Mouse (Mus musculus) CH12.LX (cell line): ENCODE measurements around the gene Bpifb2. TPM values are rescaled to one million over a fixed set of nuclear protein-coding genes. Genes with fewer than 3 reads are reported as not detected.

Experiments used
- DNase-seq: peaks from one replicate; pipeline ENCODE4 v3.0.0-alpha.2; 2013; ENCODE audit errors: extremely low read depth
- H3K27ac ChIP-seq: 2 replicates; pipeline ENCODE4 v1.5.1; 2012; ENCODE audit warnings: low read depth, mild to moderate bottlenecking, control low read depth, moderate library complexity; ENCODE audit not compliant: insufficient read depth
- H3K27me3 ChIP-seq: replicated peaks from 2 replicates; pipeline ENCODE3; 2012; ENCODE audit warnings: inconsistent platforms
- H3K36me3 ChIP-seq, 2 experiments: replicated peaks in 1 of 2; 2 replicates each; pipeline versions ENCODE3 to v1.6.1; 2012; ENCODE audit warnings: inconsistent platforms in 1 of 2, low read length in 1 of 2, mild to moderate bottlenecking in 1 of 2, mixed read lengths in 1 of 2, moderate library complexity in 1 of 2; ENCODE audit not compliant: control insufficient read depth in 1 of 2, insufficient read depth in 1 of 2
- H3K4me1 ChIP-seq, 2 experiments: 2 replicates each; pipeline ENCODE4 v1.6.1; 2012; ENCODE audit warnings: inconsistent platforms in 1 of 2, moderate library complexity in 1 of 2; ENCODE audit not compliant: insufficient read depth in 2 of 2, control insufficient read depth in 1 of 2
- H3K4me2 ChIP-seq: 2 replicates; pipeline ENCODE4 v1.6.1; 2012; ENCODE audit warnings: low read depth, mild to moderate bottlenecking, control low read depth; ENCODE audit not compliant: poor library complexity, insufficient read depth, severe bottlenecking
- H3K4me3 ChIP-seq, 3 experiments: fragments of 150-350 bp in 1 of 3; sonication (generic) in 1 of 3; replicated peaks in 1 of 3; 2 replicates each; pipeline versions ENCODE3 to v1.5.1; 2011 to 2012; ENCODE audit warnings: low read depth in 2 of 3, low read length in 2 of 3, mild to moderate bottlenecking in 2 of 3, moderate library complexity in 2 of 3, control low read depth in 1 of 3, improper control_type of control experiment in 1 of 3, inconsistent platforms in 1 of 3, mixed read lengths in 1 of 3; ENCODE audit not compliant: poor library complexity in 1 of 3
- H3K79me2 ChIP-seq: replicated peaks from 2 replicates; pipeline ENCODE4 v1.6.1; 2012; ENCODE audit warnings: mild to moderate bottlenecking, moderate library complexity; ENCODE audit not compliant: control insufficient read depth, poor library complexity, insufficient read depth, severe bottlenecking; ENCODE audit errors: extremely low read depth
- H3K9ac ChIP-seq: 2 replicates; pipeline ENCODE4 v1.6.1; 2012; ENCODE audit warnings: low read depth, mild to moderate bottlenecking, control low read depth, moderate library complexity; ENCODE audit not compliant: insufficient read depth
- H3K9me3 ChIP-seq: replicated peaks from 2 replicates; pipeline ENCODE3; 2012; ENCODE audit warnings: low read length, inconsistent platforms, mixed read lengths
- CHD1 ChIP-seq: IDR thresholded peaks from 2 replicates; pipeline ENCODE4 v1.6.1; 2012; ENCODE audit warnings: low read depth, low read length, improper control_type of control experiment, inconsistent platforms
- CHD2 ChIP-seq: IDR thresholded peaks from 2 replicates; pipeline ENCODE4 v1.6.1; 2011; ENCODE audit warnings: low read length, improper control_type of control experiment
- CTCF ChIP-seq, 2 experiments: IDR thresholded peaks in 1 of 2; conservative IDR thresholded peaks in 1 of 2; 2 replicates each; pipeline ENCODE4 v1.5.1; 2011 to 2012; ENCODE audit warnings: low read depth in 2 of 2, low read length in 2 of 2, improper control_type of control experiment in 1 of 2, inconsistent platforms in 1 of 2, mild to moderate bottlenecking in 1 of 2, moderate library complexity in 1 of 2
- E2F4 ChIP-seq: IDR thresholded peaks from 2 replicates; pipeline ENCODE4 v1.6.1; 2011; ENCODE audit warnings: low read depth, low read length, improper control_type of control experiment; ENCODE audit not compliant: insufficient replicate concordance
- GABPA ChIP-seq: IDR thresholded peaks from 2 replicates; pipeline ENCODE4 v1.6.1; 2012; ENCODE audit warnings: low read depth, low read length, improper control_type of control experiment, inconsistent platforms; ENCODE audit not compliant: insufficient replicate concordance
- HCFC1 ChIP-seq: IDR thresholded peaks from 2 replicates; pipeline ENCODE4 v1.6.1; 2012; ENCODE audit warnings: low read depth, mild to moderate bottlenecking, inconsistent platforms, low read length, improper control_type of control experiment
- IRF4 ChIP-seq: IDR thresholded peaks from 2 replicates; pipeline ENCODE4 v1.6.1; 2014; ENCODE audit warnings: low read depth, mild to moderate bottlenecking, inconsistent platforms, low read length, improper control_type of control experiment
- JUN ChIP-seq: IDR thresholded peaks from 2 replicates; pipeline ENCODE4 v1.6.1; 2011; ENCODE audit warnings: low read depth, mild to moderate bottlenecking, low read length, improper control_type of control experiment, moderate library complexity; ENCODE audit not compliant: insufficient read depth
- JUND ChIP-seq: conservative IDR thresholded peaks from 2 replicates; pipeline ENCODE4 v1.6.1; 2011; ENCODE audit warnings: low read depth, low read length, improper control_type of control experiment
- MAX ChIP-seq: IDR thresholded peaks from 2 replicates; pipeline ENCODE4 v1.6.1; 2011; ENCODE audit warnings: low read length, improper control_type of control experiment
- MEF2A ChIP-seq: IDR thresholded peaks from 2 replicates; pipeline ENCODE4 v1.6.1; 2014; ENCODE audit warnings: low read depth, mild to moderate bottlenecking, inconsistent platforms, low read length, improper control_type of control experiment, borderline replicate concordance
- MXI1 ChIP-seq: IDR thresholded peaks from 2 replicates; pipeline ENCODE4 v1.6.1; 2011; ENCODE audit warnings: mild to moderate bottlenecking, low read depth, low read length, improper control_type of control experiment
- MYC ChIP-seq: IDR thresholded peaks from 2 replicates; pipeline ENCODE4 v1.6.1; 2011; ENCODE audit warnings: low read depth, mild to moderate bottlenecking, improper control_type of control experiment, low read length
- NELFE ChIP-seq: IDR thresholded peaks from 2 replicates; pipeline ENCODE4 v1.6.1; 2011; ENCODE audit warnings: low read depth, low read length, improper control_type of control experiment
- POLR2AphosphoS2 ChIP-seq: IDR thresholded peaks from 2 replicates; pipeline ENCODE4 v1.6.1; 2011; ENCODE audit warnings: low read depth, low read length, improper control_type of control experiment
- RAD21 ChIP-seq: IDR thresholded peaks from 2 replicates; pipeline ENCODE4 v1.6.1; 2011; ENCODE audit warnings: low read depth, mild to moderate bottlenecking, low read length, improper control_type of control experiment, moderate library complexity
- RCOR1 ChIP-seq: conservative IDR thresholded peaks from 2 replicates; pipeline ENCODE4 v1.6.1; 2012; ENCODE audit warnings: low read depth, mild to moderate bottlenecking, inconsistent platforms, low read length, improper control_type of control experiment
- TCF12 ChIP-seq: IDR thresholded peaks from 2 replicates; pipeline ENCODE4 v1.6.1; 2014; ENCODE audit warnings: low read depth, mild to moderate bottlenecking, inconsistent platforms, low read length, improper control_type of control experiment
- UBTF ChIP-seq: IDR thresholded peaks from 2 replicates; pipeline ENCODE4 v1.6.1; 2012; ENCODE audit warnings: low read depth, mild to moderate bottlenecking, inconsistent platforms, low read length, improper control_type of control experiment, moderate library complexity
- ZMIZ1 ChIP-seq: IDR thresholded peaks from 2 replicates; pipeline ENCODE4 v1.6.1; 2012; ENCODE audit warnings: low read depth, mild to moderate bottlenecking, inconsistent platforms, low read length, improper control_type of control experiment
- dilution Hi-C: fragments of 300-500 bp; cut with MboI; formaldehyde crosslinking; loops from 2 replicates; pipeline ENCODE4 v1.14.3; 2020; ENCODE audit warnings: low sequenced_read_pairs; ENCODE audit not compliant: extremely low pct_unique_long_range_greater_than_20kb, extremely low pct_ligation_motif_present
- in situ Hi-C: fragments of 300-500 bp; cut with MboI; formaldehyde crosslinking; loops from 3 replicates; pipeline ENCODE4 v1.14.3; 2019; ENCODE audit warnings: low sequenced_read_pairs, low pct_ligation_motif_present, low pct_unique_long_range_greater_than_20kb, mixed read lengths
- polyA plus RNA-seq: library from polyadenylated mRNA; unstranded; fragments of >175 nt; gene quantifications from 2 replicates; pipeline ENCODE4 v1.2.1, GENCODE M21; 2012; ENCODE audit warnings: low read depth; ENCODE audit not compliant: insufficient read length
- total RNA-seq, 2 experiments: library from RNA; depleted of rRNA; stranded (reverse); fragments of 300-350 nt in 1 of 2; fragments of >200 nt in 1 of 2; gene quantifications; 2 replicates each; pipeline ENCODE4 v1.2.3; 2012 to 2014

The Bpifb2 gene
- total and polyA plus RNA-seq, 3 experiments, result not detected

GRCm38 (mm10) chr2:153906626-153907025, 31.8 kb downstream of the Bpifb2 start:
- TF ChIP-seq CTCF (conservative IDR thresholded peaks at IDR 0.05 in 1 of 2, IDR thresholded peaks at IDR 0.05 in 1 of 2; ENCODE audit: low read depth in 2 of 2, low read length in 2 of 2) (0 out of 4 replicates have a peak, but pooled peaks of 1 of the 2 experiments have one; percentile 0), IRF4 (no peak)
- Histone ChIP-seq H3K79me2 (no peaks in the 10 kb centered on the region), H3K36me3 (no peaks in the 10 kb centered on the region), H3K4me1 (no peaks in the 10 kb centered on the region), H3K27ac (no peak overlapping the region), H3K9me3 (no peaks in the 10 kb centered on the region), H3K4me3 (no peak overlapping the region), H3K9ac (no peak overlapping the region), H3K27me3 (peaks cover 99% of the 10 kb centered on the region), H3K4me2 (no peak overlapping the region)
- dilution Hi-C loops (no loop called here), in situ Hi-C loops (no loop called here)
- DNase-seq, result no peak

GRCm38 (mm10) chr2:153914151-153914550, 39.3 kb downstream of the Bpifb2 start:
- H3K9ac ChIP-seq, result no peak overlapping the region

GRCm38 (mm10) chr2:153917930-153918329, 43.1 kb downstream of the Bpifb2 start, which contains the start of gene Bpifb3:
Gene Bpifb3, plus strand, starts transcription at chr2:153918230.
- Histone ChIP-seq H3K79me2 (no peaks in the 10 kb centered on the region), H3K4me2 (no peak within 1 kb of the TSS), H3K4me1 (no peaks in the 10 kb centered on the region), H3K36me3 (no peaks in the 10 kb centered on the region), H3K9ac (no peak within 1 kb of the TSS), H3K4me3 (no peak within 1 kb of the TSS), H3K27me3 (peaks cover 98% of the 10 kb centered on the region), H3K9me3 (no peaks in the 10 kb centered on the region), H3K27ac (no peak within 1 kb of the TSS)
- no peak for DNase-seq
- in situ Hi-C loops (no loop called here), dilution Hi-C loops (no loop called here)
- TF ChIP-seq HCFC1 (no peak), MYC (no peak), RCOR1 (no peak), MEF2A (no peak), NELFE (no peak), POLR2AphosphoS2 (no peak), TCF12 (no peak), UBTF (no peak), JUND (no peak)

More at GRCm38 (mm10) chr2:153914151-153914550, 39.3 kb downstream of the Bpifb2 start:
- in situ Hi-C loops (no loop called here), dilution Hi-C loops (no loop called here)
- Histone ChIP-seq H3K79me2 (no peaks in the 10 kb centered on the region), H3K27me3 (peaks cover 97% of the 10 kb centered on the region), H3K4me1 (no peaks in the 10 kb centered on the region), H3K27ac (no peak overlapping the region), H3K4me3 (no peak overlapping the region)
- TF ChIP-seq JUN (no peak), MAX (no peak), RAD21 (no peak), POLR2AphosphoS2 (no peak), MXI1 (no peak), RCOR1 (no peak), GABPA (no peak), CHD2 (no peak), MEF2A (no peak), E2F4 (no peak), ZMIZ1 (no peak), CHD1 (no peak)
- TF ChIP-seq, all 38 proteins: peak for 0
- no peak for DNase-seq
- no peak overlapping the region for H3K4me2 ChIP-seq
- no peaks in the 10 kb centered on the region for H3K9me3 ChIP-seq
- no peaks in the 10 kb centered on the region for H3K36me3 ChIP-seq
